Mouse (Mus musculus): ENCODE data around the gene Gm21954.

Gene Gm21954

DNA sequence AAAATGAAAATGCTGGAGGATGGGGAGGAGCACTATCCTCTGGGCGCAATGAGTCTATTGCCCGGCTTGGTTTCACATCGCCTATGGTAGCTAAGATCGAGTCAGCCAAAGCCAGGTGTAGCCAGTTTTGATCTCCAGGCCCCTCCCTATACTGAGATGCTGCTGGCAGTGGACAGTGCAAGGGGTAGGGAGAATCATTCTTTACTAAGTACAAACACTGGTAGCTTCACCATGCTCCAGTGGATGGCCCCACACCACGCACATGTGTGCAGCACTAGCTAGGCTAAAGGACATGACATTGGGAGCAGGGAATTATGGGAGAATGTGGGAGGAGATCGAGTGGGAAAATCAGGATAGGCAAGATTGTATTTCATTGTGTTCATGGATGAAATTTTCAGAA lies 53.2 kb downstream of the Gm21954 start:
- DNase-seq (ENCODE audit: low spot score), result no peak

DNA sequence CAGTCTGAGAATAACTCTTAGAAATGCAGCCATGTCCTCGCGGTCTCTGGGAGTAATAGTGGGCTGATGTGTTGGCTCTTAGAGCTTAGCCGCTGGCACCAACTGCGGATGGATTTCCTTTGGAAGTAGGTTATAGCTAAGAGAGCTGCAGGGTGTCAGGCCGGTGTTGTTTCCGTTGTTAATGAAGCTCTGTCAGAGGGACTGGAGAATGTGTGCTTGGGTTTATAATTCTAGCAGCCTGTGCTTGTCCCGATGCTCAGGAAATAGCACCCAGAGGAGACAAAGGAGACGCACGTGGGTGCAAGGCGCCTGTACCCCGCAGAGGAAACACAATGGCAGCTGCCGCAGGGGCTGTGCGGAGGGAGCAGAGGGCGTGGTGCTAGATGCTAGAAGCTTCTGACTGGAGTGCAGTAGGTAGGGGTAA lies 56.5 kb downstream of the Gm21954 start:
- peak; percentile 10 for DNase-seq (ENCODE audit: low spot score)

Data from ovary, postnatal 36 days (tissue).